Mouse (Mus musculus) embryo, embryonic 10.5 days (tissue): ENCODE results near the gene Actl6a.

Source experiments
- DNase-seq: peaks from one replicate; pipeline ENCODE4 v3.0.0-alpha.2; 2015; ENCODE audit warnings: low spot score

Gene Actl6a

DNA sequence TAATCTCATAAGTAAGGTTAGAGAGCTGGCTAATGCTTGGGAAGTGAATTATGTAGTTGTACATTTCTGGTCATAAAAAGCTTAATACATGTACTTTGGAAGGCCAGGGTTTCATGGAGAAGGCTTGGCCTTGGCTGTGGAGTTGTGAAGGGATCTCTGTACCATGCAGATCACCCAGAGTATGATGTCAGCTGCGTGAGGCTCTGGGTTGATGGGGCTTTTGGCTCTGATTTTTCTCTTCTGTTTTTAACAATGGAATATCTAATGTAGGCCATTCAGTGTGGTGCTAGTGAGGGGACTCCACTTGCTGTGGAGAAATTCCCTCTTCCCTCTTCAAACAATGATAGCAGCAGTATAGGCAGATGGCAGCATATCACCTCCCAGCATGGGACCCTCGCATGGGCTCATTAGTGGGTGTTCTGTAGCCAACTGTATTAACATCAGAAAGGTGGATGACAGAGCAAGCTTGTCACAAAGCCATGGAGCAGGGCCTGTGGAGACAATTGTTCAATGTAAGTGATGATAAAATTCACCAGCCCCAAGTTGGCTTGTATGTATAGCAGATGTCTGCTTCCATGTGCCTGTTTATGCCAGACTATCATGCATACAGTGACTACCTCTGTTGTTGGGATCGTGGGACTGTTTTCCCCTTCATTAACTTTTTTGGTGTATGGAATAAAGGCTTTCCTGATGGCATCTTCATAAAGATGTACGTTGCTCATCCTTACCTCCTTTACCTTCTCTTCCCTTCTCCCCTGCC, 43.9 kb downstream of the Actl6a start:
- DNase-seq, result no peak

DNA sequence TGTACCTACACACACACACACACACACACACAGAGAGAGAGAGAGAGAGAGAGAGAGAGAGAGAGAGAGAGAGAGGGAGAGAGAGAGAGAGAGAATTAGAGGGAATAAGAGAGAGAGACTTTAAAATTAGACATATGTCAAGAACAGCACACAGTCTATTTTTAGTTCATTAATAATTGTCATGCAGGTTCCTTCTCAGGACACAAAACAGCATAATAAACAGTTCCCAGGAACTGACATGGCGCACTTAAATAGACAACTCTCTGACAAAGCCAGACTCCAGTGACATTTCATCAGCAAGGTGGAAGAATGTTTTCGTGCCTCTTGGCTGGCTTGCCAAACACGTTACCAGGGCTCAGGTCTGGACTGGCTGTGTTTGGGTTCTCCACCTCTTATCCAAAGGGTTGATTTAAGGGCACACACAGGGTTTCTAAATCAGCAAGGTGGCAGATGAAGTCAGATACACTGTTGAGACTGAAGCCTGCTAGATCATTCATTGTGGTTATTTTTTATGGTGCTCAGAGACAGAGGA, 48.4 kb downstream of the Actl6a start:
- DNase-seq, result no peak

DNA sequence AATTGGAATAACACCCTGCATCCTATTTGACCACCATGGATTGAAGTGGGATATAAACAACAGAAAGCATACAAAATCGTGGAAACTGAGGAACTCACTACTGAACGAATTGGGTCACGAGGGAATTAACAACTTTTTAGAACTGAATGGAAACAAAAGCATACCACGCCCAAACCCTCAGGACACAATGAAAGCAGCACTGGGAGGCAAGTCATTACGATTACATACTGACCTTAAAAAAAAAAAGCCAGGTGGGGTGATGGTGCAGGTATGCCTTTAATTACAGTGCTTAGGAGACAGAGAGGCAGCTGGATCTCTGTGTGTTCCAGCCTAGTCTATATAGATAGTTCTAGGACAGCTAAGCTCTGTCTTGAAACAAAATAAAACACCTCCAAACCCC, 53.1 kb downstream of the Actl6a start:
- DNase-seq, result no peak

DNA sequence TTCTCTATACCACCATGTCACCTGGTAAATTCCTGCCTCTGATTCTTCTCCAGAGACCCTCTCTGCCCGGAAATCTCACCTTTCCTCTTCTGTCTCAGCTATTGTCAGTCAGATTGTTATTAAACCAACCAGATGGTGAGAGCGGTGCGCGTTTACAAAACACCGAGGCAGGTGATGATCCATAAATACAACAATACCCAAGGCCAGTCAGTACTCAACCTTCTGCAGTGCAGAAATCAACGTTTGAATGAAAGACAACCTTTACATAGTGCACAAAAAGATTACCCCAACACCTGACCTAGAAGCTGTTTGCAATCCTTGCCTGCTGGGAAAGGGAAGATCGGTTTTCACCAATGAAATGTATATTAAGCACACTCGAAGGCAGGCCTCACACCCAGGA, 56.9 kb downstream of the Actl6a start:
- DNase-seq, result no peak

DNA sequence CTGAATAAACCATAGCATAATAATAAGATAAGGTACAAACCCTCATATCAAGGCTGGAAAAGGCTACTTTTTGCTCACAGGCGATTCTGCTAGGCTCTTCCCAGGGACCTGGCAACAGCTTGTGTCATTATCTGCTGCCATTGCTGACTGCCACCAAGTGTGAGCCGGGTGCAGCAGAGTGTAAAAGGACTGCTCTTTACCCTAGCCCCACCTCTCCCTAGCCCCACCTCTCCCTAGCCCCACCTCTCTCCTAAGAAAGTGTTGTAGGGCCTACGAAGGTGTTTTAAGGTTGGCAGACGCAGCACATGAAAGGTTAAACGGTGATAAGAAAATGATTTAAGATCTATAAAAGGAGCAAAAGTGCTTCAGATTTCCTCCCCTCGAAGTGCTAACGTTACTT, 57.8 kb downstream of the Actl6a start:
- DNase-seq, result no peak

DNA sequence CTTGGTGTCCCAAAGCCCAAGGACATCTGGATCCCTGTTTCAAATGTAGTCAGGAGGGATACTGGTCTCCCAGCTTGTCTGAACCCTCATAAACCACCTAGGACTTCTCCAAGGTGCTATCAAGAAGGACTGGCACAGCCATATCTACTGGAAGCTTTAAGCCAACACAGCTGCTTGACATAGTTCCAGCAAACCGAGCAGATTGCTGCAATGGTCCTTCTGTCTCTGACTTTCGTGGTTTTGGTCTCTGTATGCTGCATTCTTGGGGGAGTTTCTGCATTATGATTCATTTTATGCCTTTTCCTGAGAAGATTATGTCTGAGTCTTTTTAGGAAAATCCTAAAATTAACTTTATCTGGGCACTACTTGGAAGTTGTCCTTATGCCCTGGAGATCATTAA, 64.7 kb downstream of the Actl6a start:
- no peak for DNase-seq
